13 mouse cellular contexts compared by ENCODE assay signal in genomic region chr6:47337300-47337699, GRCm38 (mm10).
"Had no signal": no experiment of that assay in that cellular context is flagged by ENCODE, and none has a peak within 500 bp of the region (broad histone marks: within the 10 kb centered on the region; RNA-seq: fewer than 3 reads in every experiment).

No protein-coding gene starts in this region.

- ATAC-seq: midbrain, embryonic 13.5 days; midbrain, embryonic 15.5 days had no signal

- H3K27ac ChIP-seq: midbrain, embryonic 13.5 days; midbrain, embryonic 15.5 days; neural tube, embryonic 12.5 days; stomach, embryonic 15.5 days; stomach, postnatal 0 days had no signal

- H3K9me3 ChIP-seq: midbrain, embryonic 13.5 days; midbrain, embryonic 15.5 days; neural tube, embryonic 12.5 days; stomach, embryonic 15.5 days had no signal

- H3K4me2 ChIP-seq: lung, embryonic 14.5 days; midbrain, embryonic 11.5 days; midbrain, embryonic 13.5 days; midbrain, embryonic 15.5 days; neural tube, embryonic 12.5 days; stomach, embryonic 15.5 days had no signal

- H3K36me3 ChIP-seq: midbrain, embryonic 13.5 days; midbrain, embryonic 15.5 days; neural tube, embryonic 12.5 days; stomach, embryonic 15.5 days had no signal

- H3K9ac ChIP-seq: liver, postnatal 0 days; lung, embryonic 14.5 days; midbrain, embryonic 13.5 days; midbrain, embryonic 15.5 days; neural tube, embryonic 12.5 days; stomach, embryonic 15.5 days had no signal

- H3K27me3 ChIP-seq: midbrain, embryonic 13.5 days; midbrain, embryonic 15.5 days; neural tube, embryonic 12.5 days; stomach, embryonic 15.5 days had no signal

- DNase-seq: lung, postnatal 10 days; lung, postnatal 4 days; right cerebral cortex, postnatal 14 days; thymus, adult 2 months; thymus, postnatal 25 days had no signal

- H3K4me1 ChIP-seq: midbrain, embryonic 15.5 days; neural tube, embryonic 12.5 days; stomach, embryonic 15.5 days had no signal

- H3K4me3 ChIP-seq: midbrain, embryonic 13.5 days; midbrain, embryonic 15.5 days; neural tube, embryonic 12.5 days; stomach, embryonic 15.5 days had no signal
